ENCODE assay signal across 7 mouse cellular contexts in genomic region chr11:115627705-115628464, GRCm38 (mm10). TPM values are rescaled to one million over a fixed set of nuclear protein-coding genes. Genes with fewer than 3 reads are reported as not detected.
A peak's percentile ranks its signal among the peaks of the same experiment; 100 is the strongest.
DNase-seq lines count a peak whose midpoint lies in the region; ATAC-seq lines count a peak whose summit lies in the region.

TSS of gene Slc25a19 (minus strand) at chr11:115628295.

- DNase-seq in adrenal gland, postnatal 14 days: peak; percentile 99
- peak; percentile 99 for DNase-seq in embryonic facial prominence, embryonic 11.5 days (ENCODE audit: low spot score)
- peak; percentile 100 for DNase-seq in kidney, adult 11 months
- DNase-seq in limb, embryonic 10.5 days (ENCODE audit: low spot score): peak; percentile 93
- DNase-seq in spleen, adult 12 weeks (ENCODE audit: low spot score): peak; percentile 95

- H3K27ac ChIP-seq in embryonic facial prominence, embryonic 11.5 days (replicated peaks; ENCODE audit: low read depth, low read length): no peak within 1 kb of the TSS
- H3K27ac ChIP-seq in limb, embryonic 10.5 days: peak within 1 kb of the TSS; percentile 80
- H3K27ac ChIP-seq in midbrain, embryonic 13.5 days: no peak within 1 kb of the TSS

- peak within 1 kb of the TSS; percentile 77 for H3K4me2 ChIP-seq in embryonic facial prominence, embryonic 11.5 days (ENCODE audit: low read depth, low read length)
- peak within 1 kb of the TSS; percentile 88 for H3K4me2 ChIP-seq in midbrain, embryonic 13.5 days (replicated peaks)

- ATAC-seq in embryonic facial prominence, embryonic 11.5 days (replicated peaks; ENCODE audit: insufficient number of reproducible peaks, low FRiP score, low TSS enrichment, low read depth): peak; percentile 99
- ATAC-seq in granulocyte monocyte progenitor cell, adult 5-6 weeks (replicated peaks; ENCODE audit: poor library complexity, severe bottlenecking): peak; percentile 91
- ATAC-seq in midbrain, embryonic 13.5 days: peak; percentile 100

- H3K36me3 ChIP-seq in embryonic facial prominence, embryonic 11.5 days (replicated peaks; ENCODE audit: control insufficient read depth, insufficient read depth, low read depth, low read length): no peaks in the 10 kb centered on the region
- H3K36me3 ChIP-seq in limb, embryonic 10.5 days: peaks cover 16% of the 10 kb centered on the region
- peaks cover 10% of the 10 kb centered on the region for H3K36me3 ChIP-seq in midbrain, embryonic 13.5 days

- WGBS in embryonic facial prominence, embryonic 11.5 days: under 1% methylated on average over 47 of the region's 47 CpGs
- under 1% methylated on average over 47 of the region's 47 CpGs for WGBS in limb, embryonic 10.5 days
- WGBS in midbrain, embryonic 13.5 days: under 1% methylated on average over 47 of the region's 47 CpGs

- H3K4me1 ChIP-seq in embryonic facial prominence, embryonic 11.5 days (ENCODE audit: control insufficient read depth, insufficient read depth, low read length): no peaks in the 10 kb centered on the region
- H3K4me1 ChIP-seq in limb, embryonic 10.5 days: peaks cover 19% of the 10 kb centered on the region
- H3K4me1 ChIP-seq in midbrain, embryonic 13.5 days (replicated peaks): peaks cover 12% of the 10 kb centered on the region

- peak within 1 kb of the TSS; percentile 61 for H3K9ac ChIP-seq in embryonic facial prominence, embryonic 11.5 days (replicated peaks; ENCODE audit: low read length)
- peak within 1 kb of the TSS; percentile 74 for H3K9ac ChIP-seq in midbrain, embryonic 13.5 days (replicated peaks)

- H3K4me3 ChIP-seq in embryonic facial prominence, embryonic 11.5 days (ENCODE audit: low read depth, low read length): peak within 1 kb of the TSS; percentile 47
- H3K4me3 ChIP-seq in limb, embryonic 10.5 days: peak within 1 kb of the TSS; percentile 71
- peak within 1 kb of the TSS; percentile 70 for H3K4me3 ChIP-seq in midbrain, embryonic 13.5 days (replicated peaks)

- no peaks in the 10 kb centered on the region for H3K27me3 ChIP-seq in embryonic facial prominence, embryonic 11.5 days (ENCODE audit: control insufficient read depth, insufficient read depth, low read length)
- no peaks in the 10 kb centered on the region for H3K27me3 ChIP-seq in limb, embryonic 10.5 days (ENCODE audit: low read depth, poor library complexity, severe bottlenecking)
- H3K27me3 ChIP-seq in midbrain, embryonic 13.5 days: no peaks in the 10 kb centered on the region

- H3K9me3 ChIP-seq in embryonic facial prominence, embryonic 11.5 days (replicated peaks; ENCODE audit: control insufficient read depth, low read length): no peaks in the 10 kb centered on the region
- H3K9me3 ChIP-seq in limb, embryonic 10.5 days (replicated peaks): no peaks in the 10 kb centered on the region
- no peaks in the 10 kb centered on the region for H3K9me3 ChIP-seq in midbrain, embryonic 13.5 days

RNA-seq across cellular contexts. Expression of gene Slc25a19, which starts in this region (rescaled TPM):
- 181 and 188 TPM in 2 replicates for total RNA-seq in adrenal gland, postnatal 14 days (2021)
- 19.9 and 20.2 TPM in 2 replicates for polyA plus RNA-seq in embryonic facial prominence, embryonic 11.5 days (2014; fragmentation: Nextera tagmentation; extraction: Ambion mirVana)
- total RNA-seq in granulocyte monocyte progenitor cell, adult 5-6 weeks (2014; fragmentation: Nextera tagmentation): 21.9 and 26.1 TPM in 2 replicates
- 12.8 and 21.6 TPM in 2 replicates for total RNA-seq in granulocyte monocyte progenitor cell, adult 5-6 weeks (2017)
- polyA plus RNA-seq in limb, embryonic 10.5 days (2016; fragmentation: Nextera tagmentation; extraction: Ambion mirVana): 27.2 and 27.8 TPM in 2 replicates
- 32.6 and 35.4 TPM in 2 replicates for polyA plus RNA-seq in midbrain, embryonic 13.5 days (2015; fragmentation: Nextera tagmentation; extraction: Ambion mirVana)
